Mouse (Mus musculus): ENCODE measurements around the gene Patl1. TPM values are rescaled to one million over a fixed set of nuclear protein-coding genes. Genes with fewer than 3 reads are reported as not detected.
"Not testable (repeated sequence)": the region's sequence is repeated elsewhere in the genome, so short reads cannot be mapped to it uniquely, and the experiment has no call there.

The Patl1 gene
- total and polyA plus RNA-seq, 3 experiments, result 5.4 to 33.5 TPM; not detected in 1

DNA sequence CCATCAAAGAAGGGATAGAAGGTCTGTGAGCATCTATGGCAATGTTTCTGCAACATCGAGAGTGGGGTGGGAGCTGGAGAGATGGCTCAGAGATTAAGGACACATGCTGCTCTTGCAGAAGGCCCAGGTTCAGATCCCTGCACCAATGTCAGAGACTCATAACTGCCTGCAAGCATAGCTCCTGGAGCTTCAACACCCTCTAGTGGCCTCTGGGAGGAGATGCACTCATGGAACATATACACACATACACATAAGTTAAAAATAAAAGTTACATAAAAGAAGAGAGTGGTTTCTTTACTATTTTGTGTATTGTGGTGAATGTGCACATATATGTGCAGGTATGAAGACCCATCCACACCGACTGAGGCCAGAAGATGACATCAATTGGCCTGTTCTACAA lies 44.4 kb upstream of the Patl1 start:
- no peak overlapping the region for H3K9ac ChIP-seq (ENCODE audit: control insufficient read depth, low read depth, low read length, poor library complexity, severe bottlenecking)
- no peaks in the 10 kb centered on the region for H3K9me3 ChIP-seq (replicated peaks; ENCODE audit: insufficient read depth, low read length)
- no peak overlapping the region for H3K4me3 ChIP-seq (ENCODE audit: control insufficient read depth in 1 of 2, insufficient read depth in 1 of 2, low read depth in 2 of 2, low read length in 2 of 2)
- H3K36me3 ChIP-seq (ENCODE audit: control insufficient read depth in 1 of 2, insufficient read depth in 2 of 2, low read length in 2 of 2), result no peaks in the 10 kb centered on the region
- TF ChIP-seq USF2 (IDR thresholded peaks at IDR 0.05; ENCODE audit: borderline replicate concordance in 1 of 2, insufficient read depth in 1 of 2, low read depth in 1 of 2, low read length in 2 of 2) (no peak), TAL1 (IDR thresholded peaks at IDR 0.05; ENCODE audit: low read length) (no peak), RAD21 (IDR thresholded peaks at IDR 0.05; ENCODE audit: low read depth, low read length) (peak; percentile 58), CTCF (IDR thresholded peaks at IDR 0.05 in 2 of 3, conservative IDR thresholded peaks at IDR 0.05 in 1 of 3; ENCODE audit: control insufficient read depth in 1 of 3, insufficient read depth in 1 of 3, low read depth in 2 of 3, low read length in 3 of 3, poor library complexity in 1 of 3, severe bottlenecking in 1 of 3) (peak; percentile 19 to 54 (median 33); a peak in 3 of 6 replicates), ZMIZ1 (IDR thresholded peaks at IDR 0.05; ENCODE audit: low read depth, low read length) (no peak), MYC (IDR thresholded peaks at IDR 0.05; ENCODE audit: low read depth, low read length) (no peak), SMC3 (IDR thresholded peaks at IDR 0.05; ENCODE audit: low read depth, low read length) (peak; percentile 50), KAT2A (conservative IDR thresholded peaks at IDR 0.05; ENCODE audit: low read depth, low read length) (no peak)
- DNase-seq (ENCODE audit: low read depth, low spot score), result peak; percentile 25
- H3K27ac ChIP-seq (ENCODE audit: control insufficient read depth, low read depth, low read length), result no peak overlapping the region
- H3K4me1 ChIP-seq (ENCODE audit: control insufficient read depth in 1 of 2, insufficient read depth in 2 of 2, low read length in 2 of 2), result no peaks in the 10 kb centered on the region
- peaks cover 2% of the 10 kb centered on the region in 2 experiments for H3K27me3 ChIP-seq (ENCODE audit: control insufficient read depth in 1 of 2, insufficient read depth in 2 of 2, low read length in 2 of 2)
- H3K79me2 ChIP-seq (ENCODE audit: control insufficient read depth, insufficient read depth, low read length, poor library complexity), result no peaks in the 10 kb centered on the region

DNA sequence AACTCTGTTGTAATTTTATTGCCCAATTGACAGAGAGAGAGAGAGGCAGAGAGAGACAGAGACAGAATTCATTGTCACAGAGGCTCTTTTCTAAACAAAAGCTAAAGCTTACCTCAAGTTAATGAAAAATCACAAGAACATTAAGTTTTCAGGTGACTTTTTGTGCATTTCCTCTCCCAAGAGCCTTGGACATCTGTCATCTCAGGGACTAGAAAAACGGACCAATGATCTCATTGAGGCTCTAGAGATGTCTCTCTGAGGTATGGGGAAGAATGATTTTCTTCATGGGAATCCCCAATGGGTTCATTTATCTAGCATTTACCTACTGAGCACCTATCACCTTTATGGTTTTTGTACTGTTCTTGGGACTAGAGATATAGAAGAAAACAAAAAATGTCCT lies 37.2 kb upstream of the Patl1 start, which contains the start of gene Olfr1419:
Olfr1419 (minus strand) TSS at position 101 of the 400 bp plus-strand sequence.
- H3K79me2 ChIP-seq (ENCODE audit: control insufficient read depth, insufficient read depth, low read length, poor library complexity), result no peaks in the 10 kb centered on the region
- H3K9ac ChIP-seq (ENCODE audit: control insufficient read depth, low read depth, low read length, poor library complexity, severe bottlenecking), result no peak within 1 kb of the TSS
- H3K9me3 ChIP-seq (replicated peaks; ENCODE audit: insufficient read depth, low read length), result no peaks in the 10 kb centered on the region
- no peaks in the 10 kb centered on the region for H3K36me3 ChIP-seq (ENCODE audit: control insufficient read depth in 1 of 2, insufficient read depth in 2 of 2, low read length in 2 of 2)
- no peak within 1 kb of the TSS for H3K4me3 ChIP-seq (ENCODE audit: control insufficient read depth in 1 of 2, insufficient read depth in 1 of 2, low read depth in 2 of 2, low read length in 2 of 2)
- peaks cover 0 to 1% of the 10 kb centered on the region in 2 experiments; a peak in 2 of 4 replicates for H3K27me3 ChIP-seq (ENCODE audit: control insufficient read depth in 1 of 2, insufficient read depth in 2 of 2, low read length in 2 of 2)
- DNase-seq (ENCODE audit: low read depth, low spot score), result no peak
- no peak within 1 kb of the TSS for H3K27ac ChIP-seq (ENCODE audit: control insufficient read depth, low read depth, low read length)
- no peak for TF ChIP-seq ETS1 (IDR thresholded peaks at IDR 0.05; ENCODE audit: low read depth, low read length)
- no peak for TF ChIP-seq USF1 (IDR thresholded peaks at IDR 0.05; ENCODE audit: low read depth, low read length)
- no peak for TF ChIP-seq MYB (IDR thresholded peaks at IDR 0.05; ENCODE audit: low read depth, low read length)
- no peak for TF ChIP-seq HCFC1 (IDR thresholded peaks at IDR 0.05; ENCODE audit: low read depth, low read length)
- no peak for TF ChIP-seq MAZ (IDR thresholded peaks at IDR 0.05; ENCODE audit: low read depth, low read length)
- TF ChIP-seq ZNF384 (IDR thresholded peaks at IDR 0.05; ENCODE audit: low read depth, low read length), result no peak
- no peak for TF ChIP-seq TAL1 (IDR thresholded peaks at IDR 0.05; ENCODE audit: low read length)
- TF ChIP-seq RCOR1 (IDR thresholded peaks at IDR 0.05; ENCODE audit: low read depth, low read length), result no peak
- no peak for TF ChIP-seq E2F4 (IDR thresholded peaks at IDR 0.05; ENCODE audit: borderline replicate concordance, low read depth, low read length)
- TF ChIP-seq ZMIZ1 (IDR thresholded peaks at IDR 0.05; ENCODE audit: low read depth, low read length), result no peak
- no peak for TF ChIP-seq EP300 (IDR thresholded peaks at IDR 0.05; ENCODE audit: low read depth in 1 of 2, low read length in 2 of 2)
- no peak for TF ChIP-seq MYC (IDR thresholded peaks at IDR 0.05; ENCODE audit: low read depth, low read length)
- TF ChIP-seq SIN3A (IDR thresholded peaks at IDR 0.05; ENCODE audit: low read length), result no peak
- no peak for TF ChIP-seq BHLHE40 (IDR thresholded peaks at IDR 0.05; ENCODE audit: borderline replicate concordance, low read depth, low read length)
- TF ChIP-seq ZKSCAN1 (IDR thresholded peaks at IDR 0.05; ENCODE audit: low read depth, low read length), result no peak
- no peak for TF ChIP-seq USF2 (IDR thresholded peaks at IDR 0.05; ENCODE audit: borderline replicate concordance in 1 of 2, insufficient read depth in 1 of 2, low read depth in 1 of 2, low read length in 2 of 2)
- TF ChIP-seq KAT2A (conservative IDR thresholded peaks at IDR 0.05; ENCODE audit: low read depth, low read length), result no peak
- TF ChIP-seq JUND (IDR thresholded peaks at IDR 0.05; ENCODE audit: low read depth, low read length), result no peak
- TF ChIP-seq CHD1 (IDR thresholded peaks at IDR 0.05; ENCODE audit: low read depth, low read length), result no peak
- TF ChIP-seq ZC3H11A (IDR thresholded peaks at IDR 0.05; ENCODE audit: low read depth, low read length), result no peak
- no peaks in the 10 kb centered on the region for H3K4me1 ChIP-seq (ENCODE audit: control insufficient read depth in 1 of 2, insufficient read depth in 2 of 2, low read length in 2 of 2)

DNA sequence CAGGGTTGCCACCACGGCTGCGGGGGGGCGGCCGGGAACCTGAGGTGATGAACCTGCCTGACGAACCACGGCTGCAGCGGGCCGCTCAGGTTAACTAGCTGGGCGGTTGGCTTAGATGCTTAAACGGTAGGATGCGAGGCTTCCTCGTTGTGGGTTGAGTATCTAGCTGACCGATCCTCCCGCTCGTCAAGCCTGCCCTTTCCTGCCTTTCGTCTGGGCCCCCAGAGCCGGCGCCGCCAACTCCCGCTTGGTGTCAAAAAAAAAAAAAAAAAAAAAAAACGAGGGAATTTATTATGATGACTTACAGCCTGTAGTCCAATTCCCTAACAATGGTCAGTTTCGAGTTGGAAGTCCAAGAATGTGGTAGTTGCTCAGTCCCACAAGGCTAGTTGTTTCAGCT lies 33.8 kb upstream of the Patl1 start:
- not testable (repeated sequence) for H3K36me3 ChIP-seq (ENCODE audit: control insufficient read depth in 1 of 2, insufficient read depth in 2 of 2, low read length in 2 of 2); H3K79me2 ChIP-seq (ENCODE audit: control insufficient read depth, insufficient read depth, low read length, poor library complexity); H3K4me3 ChIP-seq (ENCODE audit: control insufficient read depth in 1 of 2, insufficient read depth in 1 of 2, low read depth in 2 of 2, low read length in 2 of 2); H3K9me3 ChIP-seq (replicated peaks; ENCODE audit: insufficient read depth, low read length); H3K27ac ChIP-seq (ENCODE audit: control insufficient read depth, low read depth, low read length); H3K27me3 ChIP-seq (ENCODE audit: control insufficient read depth in 1 of 2, insufficient read depth in 2 of 2, low read length in 2 of 2); H3K4me1 ChIP-seq (ENCODE audit: control insufficient read depth in 1 of 2, insufficient read depth in 2 of 2, low read length in 2 of 2); DNase-seq (ENCODE audit: low read depth, low spot score); H3K9ac ChIP-seq (ENCODE audit: control insufficient read depth, low read depth, low read length, poor library complexity, severe bottlenecking)
